Comparison of ENCODE assay signal across 9 mouse cellular contexts in the genomic region with DNA sequence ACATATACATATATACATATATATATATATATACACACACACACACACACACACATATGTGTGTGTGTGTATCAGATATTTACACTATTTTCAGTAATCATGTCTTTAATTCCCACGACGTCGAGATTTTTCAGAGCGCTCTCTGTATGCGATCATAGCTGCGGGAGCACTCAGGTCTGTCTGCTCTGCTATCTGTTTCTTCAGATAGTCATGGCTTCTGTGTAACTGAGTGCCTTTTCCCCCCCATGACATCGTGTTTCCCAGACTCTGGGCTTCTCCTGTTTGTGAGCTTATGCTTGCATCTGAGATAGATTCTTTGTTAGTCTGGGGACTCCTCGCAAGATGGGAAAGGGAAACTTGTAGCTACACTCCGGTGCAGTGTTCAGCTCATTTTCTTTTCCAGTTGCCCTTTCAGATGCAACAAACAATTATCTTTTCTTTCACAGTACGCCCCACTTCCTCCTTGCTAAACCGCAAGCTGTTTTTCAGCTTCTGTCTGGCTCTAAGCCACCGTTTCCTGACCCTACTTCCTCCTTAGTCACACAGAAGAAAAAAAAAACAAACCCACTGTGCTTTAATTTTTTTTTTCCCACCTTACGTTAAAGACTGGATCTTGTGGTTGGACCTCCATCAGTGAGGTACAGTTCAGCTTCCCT. TPM values are rescaled to one million over a fixed set of nuclear protein-coding genes. Genes with fewer than 3 reads are reported as not detected.
DNase-seq lines count a peak whose midpoint lies in the region; ATAC-seq and TF ChIP-seq lines count a peak whose summit lies in the region.
"Had no signal": no experiment of that assay in that cellular context is flagged by ENCODE, and none has a peak within 500 bp of the region (broad histone marks: within the 10 kb centered on the region; RNA-seq: fewer than 3 reads in every experiment).

No protein-coding gene starts in this region.

- peak overlapping the region; percentile 94 for H3K27ac ChIP-seq in bone marrow macrophage, adult 2 months (ENCODE audit: insufficient read depth, low read depth, low read length)
- H3K27ac ChIP-seq in liver, embryonic 13.5 days = peak overlapping the region; percentile 72
- H3K27ac ChIP-seq in forebrain, embryonic 16.5 days (ENCODE audit: low read length) = no peak overlapping the region
- H3K27ac ChIP-seq: embryonic facial prominence, embryonic 12.5 days had no signal

- H3K4me2 ChIP-seq in liver, embryonic 13.5 days = peak overlapping the region; percentile 49
- no peak overlapping the region for H3K4me2 ChIP-seq in forebrain, embryonic 16.5 days (ENCODE audit: low read length)
- H3K4me2 ChIP-seq: embryonic facial prominence, embryonic 12.5 days had no signal

- intact Hi-C loops in heart, postnatal 36 days (cut with DNase I) = no loop called here

- DNase-seq in heart, postnatal 36 days = peak; percentile 63 to 65
- DNase-seq in liver, embryonic 13.5 days = peak; percentile 26
- peak; percentile 49 to 56 for DNase-seq in spleen, adult 18-20 months
- DNase-seq in layer of hippocampus, postnatal 10 days (ENCODE audit: low spot score in 2 of 2) = no peak

- no peak for TF ChIP-seq POLR2A in bone marrow macrophage, adult 2 months (IDR thresholded peaks at IDR 0.05; ENCODE audit: borderline replicate concordance, low read depth, low read length)

- no peak overlapping the region; the same call in 1 of the 2 replicates for H3K9ac ChIP-seq in liver, embryonic 13.5 days
- no peak overlapping the region for H3K9ac ChIP-seq in forebrain, embryonic 16.5 days (replicated peaks; ENCODE audit: low read depth, low read length)
- H3K9ac ChIP-seq: embryonic facial prominence, embryonic 12.5 days had no signal

- 5% methylated on average over 13 of the region's 13 CpGs for WGBS in liver, embryonic 13.5 days (ENCODE audit: insufficient replicate concordance)
- 57% methylated on average over 13 of the region's 13 CpGs for WGBS in forebrain, embryonic 16.5 days

- ATAC-seq in CD4-positive, CD25-positive, alpha-beta regulatory T cell, adult 4 months = peak; percentile 80
- ATAC-seq in liver, embryonic 13.5 days (ENCODE audit: low read depth) = peak; percentile 50; the same call in 1 of the 2 replicates
- ATAC-seq in erythroblast, adult 5-6 weeks (replicated peaks; ENCODE audit: low FRiP score, poor library complexity, severe bottlenecking) = no peak
- ATAC-seq in forebrain, embryonic 16.5 days = no peak

- H3K9me3 ChIP-seq in liver, embryonic 13.5 days (replicated peaks) = no peaks in the 10 kb centered on the region
- no peaks in the 10 kb centered on the region for H3K9me3 ChIP-seq in forebrain, embryonic 16.5 days (ENCODE audit: control insufficient read depth, low read length)
- H3K9me3 ChIP-seq: embryonic facial prominence, embryonic 12.5 days had no signal

- TF ChIP-seq CTCF in bone marrow macrophage, adult 2 months (IDR thresholded peaks at IDR 0.05; ENCODE audit: low read depth, low read length) = no peak

- no peaks in the 10 kb centered on the region for H3K27me3 ChIP-seq in liver, embryonic 13.5 days
- no peaks in the 10 kb centered on the region; the same call in 1 of the 2 replicates for H3K27me3 ChIP-seq in forebrain, embryonic 16.5 days (replicated peaks; ENCODE audit: control insufficient read depth, insufficient read depth, low read length)

- no peaks in the 10 kb centered on the region for H3K36me3 ChIP-seq in liver, embryonic 13.5 days
- no peaks in the 10 kb centered on the region for H3K36me3 ChIP-seq in forebrain, embryonic 16.5 days (ENCODE audit: control insufficient read depth, insufficient read depth)
- H3K36me3 ChIP-seq: embryonic facial prominence, embryonic 12.5 days had no signal

- peak overlapping the region; percentile 51 for H3K4me3 ChIP-seq in bone marrow macrophage, adult 2 months (ENCODE audit: insufficient read depth, low read length)
- H3K4me3 ChIP-seq in liver, embryonic 13.5 days (replicated peaks) = peak overlapping the region; percentile 13; the same call in 1 of the 2 replicates
- no peak overlapping the region for H3K4me3 ChIP-seq in forebrain, embryonic 16.5 days (replicated peaks; ENCODE audit: low read length)
- H3K4me3 ChIP-seq: embryonic facial prominence, embryonic 12.5 days had no signal

- H3K4me1 ChIP-seq in bone marrow macrophage, adult 2 months (ENCODE audit: control insufficient read depth, insufficient read depth, low read length) = peaks cover 38% of the 10 kb centered on the region
- peaks cover 37% of the 10 kb centered on the region for H3K4me1 ChIP-seq in liver, embryonic 13.5 days (replicated peaks)
- H3K4me1 ChIP-seq in forebrain, embryonic 16.5 days (replicated peaks; ENCODE audit: control insufficient read depth, insufficient read depth, low read length) = no peaks in the 10 kb centered on the region
- H3K4me1 ChIP-seq: embryonic facial prominence, embryonic 12.5 days had no signal

RNA-seq across cellular contexts. Expression of gene Neurl3, which starts 10.5 kb away (rescaled TPM):
- polyA plus RNA-seq in CD4-positive, CD25-positive, alpha-beta regulatory T cell, adult 4 months (2017; shearing (Covaris generic)) = 100 to 1,000 TPM in 1 of 2 experiments, 10 to 100 TPM in 1; 62.4 to 137 TPM
- 168 and 181 TPM in 2 replicates for polyA plus RNA-seq in bone marrow macrophage, adult 2 months (2012; ENCODE audit: insufficient read depth, insufficient read length, missing spikeins)
- total RNA-seq in heart, postnatal 36 days (2021) = 1 to 10 TPM; 3.6 to 3.9 TPM
- polyA plus RNA-seq in liver, embryonic 13.5 days (2015; fragmentation: Nextera tagmentation; extraction: Ambion mirVana) = 2.4 and 2.8 TPM in 2 replicates
- 8.6 and 14.2 TPM in 2 replicates for total RNA-seq in erythroblast, adult 5-6 weeks (2015; ENCODE audit: low replicate concordance)
- 8.0 and 9.1 TPM in 2 replicates for total RNA-seq in erythroblast, adult 5-6 weeks (2017; ENCODE audit: low replicate concordance)
- polyA plus RNA-seq in forebrain, embryonic 16.5 days (2015; fragmentation: Nextera tagmentation; extraction: Ambion mirVana) = 0.41 and 0.47 TPM in 2 replicates
- total RNA-seq in layer of hippocampus, postnatal 10 days (2021) = under 1 TPM; 0.54 to 0.62 TPM

RNA-seq across cellular contexts. Expression of gene Uggt1, which starts 19.4 kb away (rescaled TPM):
- polyA plus RNA-seq in CD4-positive, CD25-positive, alpha-beta regulatory T cell, adult 4 months (2017; shearing (Covaris generic)) = 10 to 100 TPM; 22.7 to 26.5 TPM
- 38.3 and 43.1 TPM in 2 replicates for polyA plus RNA-seq in bone marrow macrophage, adult 2 months (2012; ENCODE audit: insufficient read depth, insufficient read length, missing spikeins)
- 10 to 100 TPM; 29.2 to 31.2 TPM for total RNA-seq in heart, postnatal 36 days (2021)
- 18.4 and 22.2 TPM in 2 replicates for polyA plus RNA-seq in liver, embryonic 13.5 days (2015; fragmentation: Nextera tagmentation; extraction: Ambion mirVana)
- total RNA-seq in erythroblast, adult 5-6 weeks (2015; ENCODE audit: low replicate concordance) = 17.5 and 18.6 TPM in 2 replicates
- 23.0 and 42.7 TPM in 2 replicates for total RNA-seq in erythroblast, adult 5-6 weeks (2017; ENCODE audit: low replicate concordance)
- 50.8 and 56.9 TPM in 2 replicates for polyA plus RNA-seq in forebrain, embryonic 16.5 days (2015; fragmentation: Nextera tagmentation; extraction: Ambion mirVana)
- 10 to 100 TPM; 42.3 to 46.1 TPM for total RNA-seq in layer of hippocampus, postnatal 10 days (2021)

RNA-seq across cellular contexts. Expression of gene Arid5a, which starts 43.6 kb away (rescaled TPM):
- 100 to 1,000 TPM in 1 of 2 experiments, 10 to 100 TPM in 1; 92.4 to 160 TPM for polyA plus RNA-seq in CD4-positive, CD25-positive, alpha-beta regulatory T cell, adult 4 months (2017; shearing (Covaris generic))
- 9.4 and 12.7 TPM in 2 replicates for polyA plus RNA-seq in bone marrow macrophage, adult 2 months (2012; ENCODE audit: insufficient read depth, insufficient read length, missing spikeins)
- 10 to 100 TPM; 10.4 to 15.1 TPM for total RNA-seq in heart, postnatal 36 days (2021)
- polyA plus RNA-seq in liver, embryonic 13.5 days (2015; fragmentation: Nextera tagmentation; extraction: Ambion mirVana) = 2.1 and 2.2 TPM in 2 replicates
- total RNA-seq in erythroblast, adult 5-6 weeks (2015; ENCODE audit: low replicate concordance) = 2.3 and 5.6 TPM in 2 replicates
- 2.6 and 3.2 TPM in 2 replicates for total RNA-seq in erythroblast, adult 5-6 weeks (2017; ENCODE audit: low replicate concordance)
- polyA plus RNA-seq in forebrain, embryonic 16.5 days (2015; fragmentation: Nextera tagmentation; extraction: Ambion mirVana) = 3.8 and 4.7 TPM in 2 replicates
- 10 to 100 TPM; 13.7 to 14.8 TPM for total RNA-seq in layer of hippocampus, postnatal 10 days (2021)

Comparison
In these comparisons a context has a peak if more than half of its experiments do, and no peak if none do; other contexts are left out.
1. ATAC-seq: peak in CD4-positive, CD25-positive, alpha-beta regulatory T cell, adult 4 months (single experiment) and liver, embryonic 13.5 days (single experiment); none in erythroblast, adult 5-6 weeks (single experiment) and forebrain, embryonic 16.5 days (single experiment).
2. DNase-seq: peak in heart, postnatal 36 days (2 of 2), liver, embryonic 13.5 days (single experiment) and spleen, adult 18-20 months (2 of 2); none in layer of hippocampus, postnatal 10 days (0 of 2).
3. RNA of gene Neurl3, which starts 10.5 kb away (polyA plus RNA-seq): 168 to 181 TPM in bone marrow macrophage, adult 2 months and 62.4 to 137 TPM in CD4-positive, CD25-positive, alpha-beta regulatory T cell, adult 4 months; 2.4 to 2.8 TPM in liver, embryonic 13.5 days and 0.41 to 0.47 TPM in forebrain, embryonic 16.5 days; every median in the first group is over 10 times any median in the second.